Mouse (Mus musculus): ENCODE measurements around the gene Helz. TPM values are rescaled to one million over a fixed set of nuclear protein-coding genes. Genes with fewer than 3 reads are reported as not detected.
"Not testable (repeated sequence)": the region's sequence is repeated elsewhere in the genome, so short reads cannot be mapped to it uniquely, and the experiment has no call there.

Gene Helz
- polyA plus RNA-seq, 1 experiment from 2014 or later = 7.1 TPM

- H3K9ac ChIP-seq (ENCODE audit: low read depth, low read length) = no peak overlapping the region
- no peaks in the 10 kb centered on the region for H3K9me3 ChIP-seq (replicated peaks; ENCODE audit: control insufficient read depth, low read length)
- H3K4me1 ChIP-seq (ENCODE audit: control insufficient read depth, low read depth, low read length) = no peaks in the 10 kb centered on the region
- H3K27me3 ChIP-seq (ENCODE audit: control insufficient read depth, insufficient read depth, low read depth, low read length) = no peaks in the 10 kb centered on the region
- no peak overlapping the region for H3K27ac ChIP-seq (ENCODE audit: low read length)
- no peaks in the 10 kb centered on the region for H3K36me3 ChIP-seq (ENCODE audit: control insufficient read depth, insufficient read depth)
- WGBS (ENCODE audit: insufficient replicate concordance) = 69% methylated on average over 12 of the region's 12 CpGs
- H3K4me2 ChIP-seq (ENCODE audit: low read depth, low read length) = no peak overlapping the region
- no peak overlapping the region for H3K4me3 ChIP-seq (ENCODE audit: low read depth, low read length)
- no peak for ATAC-seq (ENCODE audit: low read depth)
Observed at GRCm38 (mm10) chr11:107584660-107585451, 37.1 kb downstream of the Helz start.

- not testable (repeated sequence) for H3K9me3 ChIP-seq (replicated peaks; ENCODE audit: control insufficient read depth, low read length); H3K27me3 ChIP-seq (ENCODE audit: control insufficient read depth, insufficient read depth, low read depth, low read length); H3K4me2 ChIP-seq (ENCODE audit: low read depth, low read length); H3K4me3 ChIP-seq (ENCODE audit: low read depth, low read length); ATAC-seq (ENCODE audit: low read depth); H3K36me3 ChIP-seq (ENCODE audit: control insufficient read depth, insufficient read depth); H3K9ac ChIP-seq (ENCODE audit: low read depth, low read length); H3K4me1 ChIP-seq (ENCODE audit: control insufficient read depth, low read depth, low read length); H3K27ac ChIP-seq (ENCODE audit: low read length)
- WGBS (ENCODE audit: insufficient replicate concordance) = 65% methylated on average over 5 of the region's 5 CpGs
Observed at GRCm38 (mm10) chr11:107586129-107586528, 38.4 kb downstream of the Helz start.

- H3K9ac ChIP-seq (ENCODE audit: low read depth, low read length) = no peak overlapping the region
- H3K4me3 ChIP-seq (ENCODE audit: low read depth, low read length) = no peak overlapping the region
- no peaks in the 10 kb centered on the region for H3K27me3 ChIP-seq (ENCODE audit: control insufficient read depth, insufficient read depth, low read depth, low read length)
- H3K27ac ChIP-seq (ENCODE audit: low read length) = no peak overlapping the region
- H3K4me1 ChIP-seq (ENCODE audit: control insufficient read depth, low read depth, low read length) = no peaks in the 10 kb centered on the region
- no peak overlapping the region for H3K4me2 ChIP-seq (ENCODE audit: low read depth, low read length)
- H3K9me3 ChIP-seq (replicated peaks; ENCODE audit: control insufficient read depth, low read length) = no peaks in the 10 kb centered on the region
- ATAC-seq (ENCODE audit: low read depth) = no peak
- H3K36me3 ChIP-seq (ENCODE audit: control insufficient read depth, insufficient read depth) = no peaks in the 10 kb centered on the region; the same call in 1 of the 2 replicates
- 81% methylated on average over 7 of the region's 7 CpGs for WGBS (ENCODE audit: insufficient replicate concordance)
Observed at GRCm38 (mm10) chr11:107587141-107587540, 39.4 kb downstream of the Helz start.

- H3K27me3 ChIP-seq (ENCODE audit: control insufficient read depth, insufficient read depth, low read depth, low read length) = no peaks in the 10 kb centered on the region
- H3K4me2 ChIP-seq (ENCODE audit: low read depth, low read length) = no peak overlapping the region
- no peak overlapping the region for H3K4me3 ChIP-seq (ENCODE audit: low read depth, low read length)
- no peaks in the 10 kb centered on the region; the same call in 1 of the 2 replicates for H3K36me3 ChIP-seq (ENCODE audit: control insufficient read depth, insufficient read depth)
- no peak overlapping the region for H3K9ac ChIP-seq (ENCODE audit: low read depth, low read length)
- no peak overlapping the region for H3K27ac ChIP-seq (ENCODE audit: low read length)
- no peaks in the 10 kb centered on the region for H3K4me1 ChIP-seq (ENCODE audit: control insufficient read depth, low read depth, low read length)
- 79% methylated on average over 5 of the region's 5 CpGs for WGBS (ENCODE audit: insufficient replicate concordance)
- no peak for ATAC-seq (ENCODE audit: low read depth)
- no peaks in the 10 kb centered on the region for H3K9me3 ChIP-seq (replicated peaks; ENCODE audit: control insufficient read depth, low read length)
Observed at GRCm38 (mm10) chr11:107592575-107592974, 44.8 kb downstream of the Helz start.

GRCm38 (mm10) chr11:107597381-107597780 is 49.7 kb downstream of the Helz start:
- peaks cover 2% of the 10 kb centered on the region for H3K36me3 ChIP-seq (ENCODE audit: control insufficient read depth, insufficient read depth)
- WGBS (ENCODE audit: insufficient replicate concordance) = 87% methylated on average over 4 of the region's 4 CpGs
- no peak overlapping the region for H3K4me2 ChIP-seq (ENCODE audit: low read depth, low read length)
- no peak overlapping the region for H3K9ac ChIP-seq (ENCODE audit: low read depth, low read length)
- no peak for ATAC-seq (ENCODE audit: low read depth)
- H3K27me3 ChIP-seq (ENCODE audit: control insufficient read depth, insufficient read depth, low read depth, low read length) = no peaks in the 10 kb centered on the region
- no peak overlapping the region for H3K4me3 ChIP-seq (ENCODE audit: low read depth, low read length)
- H3K4me1 ChIP-seq (ENCODE audit: control insufficient read depth, low read depth, low read length) = no peaks in the 10 kb centered on the region
- H3K9me3 ChIP-seq (replicated peaks; ENCODE audit: control insufficient read depth, low read length) = no peaks in the 10 kb centered on the region
- H3K27ac ChIP-seq (ENCODE audit: low read length) = no peak overlapping the region

- Histone ChIP-seq H3K4me2 (ENCODE audit: low read depth, low read length) (no peak overlapping the region), H3K27ac (ENCODE audit: low read length) (no peak overlapping the region), H3K27me3 (ENCODE audit: control insufficient read depth, insufficient read depth, low read depth, low read length) (no peaks in the 10 kb centered on the region), H3K4me3 (ENCODE audit: low read depth, low read length) (no peak overlapping the region), H3K9ac (ENCODE audit: low read depth, low read length) (no peak overlapping the region), H3K4me1 (ENCODE audit: control insufficient read depth, low read depth, low read length) (no peaks in the 10 kb centered on the region; the same call in 1 of the 2 replicates), H3K36me3 (ENCODE audit: control insufficient read depth, insufficient read depth) (peaks cover 7% of the 10 kb centered on the region; the same call in 1 of the 2 replicates), H3K9me3 (replicated peaks; ENCODE audit: control insufficient read depth, low read length) (no peaks in the 10 kb centered on the region)
- 74% methylated on average over 7 of the region's 7 CpGs for WGBS (ENCODE audit: insufficient replicate concordance)
- ATAC-seq (ENCODE audit: low read depth) = peak; percentile 60
Observed at GRCm38 (mm10) chr11:107605694-107606093, 58.0 kb downstream of the Helz start.

GRCm38 (mm10) chr11:107613906-107614305 is 66.2 kb downstream of the Helz start:
- Histone ChIP-seq H3K4me3 (ENCODE audit: low read depth, low read length) (no peak overlapping the region), H3K9ac (ENCODE audit: low read depth, low read length) (no peak overlapping the region), H3K9me3 (replicated peaks; ENCODE audit: control insufficient read depth, low read length) (no peaks in the 10 kb centered on the region), H3K4me2 (ENCODE audit: low read depth, low read length) (no peak overlapping the region), H3K36me3 (ENCODE audit: control insufficient read depth, insufficient read depth) (peaks cover 1% of the 10 kb centered on the region), H3K4me1 (ENCODE audit: control insufficient read depth, low read depth, low read length) (no peaks in the 10 kb centered on the region), H3K27me3 (ENCODE audit: control insufficient read depth, insufficient read depth, low read depth, low read length) (no peaks in the 10 kb centered on the region), H3K27ac (ENCODE audit: low read length) (no peak overlapping the region)
- ATAC-seq (ENCODE audit: low read depth) = no peak
- WGBS (ENCODE audit: insufficient replicate concordance) = 76% methylated on average over 5 of the region's 5 CpGs

- Histone ChIP-seq H3K36me3 (ENCODE audit: control insufficient read depth, insufficient read depth) (peaks cover 10% of the 10 kb centered on the region), H3K4me1 (ENCODE audit: control insufficient read depth, low read depth, low read length) (no peaks in the 10 kb centered on the region), H3K9ac (ENCODE audit: low read depth, low read length) (no peak overlapping the region), H3K27ac (ENCODE audit: low read length) (no peak overlapping the region), H3K9me3 (replicated peaks; ENCODE audit: control insufficient read depth, low read length) (no peaks in the 10 kb centered on the region), H3K4me2 (ENCODE audit: low read depth, low read length) (no peak overlapping the region), H3K27me3 (ENCODE audit: control insufficient read depth, insufficient read depth, low read depth, low read length) (no peaks in the 10 kb centered on the region), H3K4me3 (ENCODE audit: low read depth, low read length) (no peak overlapping the region)
- 81% methylated on average over 4 of the region's 5 CpGs for WGBS (ENCODE audit: insufficient replicate concordance)
- ATAC-seq (ENCODE audit: low read depth) = no peak
Observed at GRCm38 (mm10) chr11:107615696-107616095, 68.0 kb downstream of the Helz start.

- Histone ChIP-seq H3K27me3 (ENCODE audit: control insufficient read depth, insufficient read depth, low read depth, low read length) (no peaks in the 10 kb centered on the region), H3K4me1 (ENCODE audit: control insufficient read depth, low read depth, low read length) (no peaks in the 10 kb centered on the region), H3K9me3 (replicated peaks; ENCODE audit: control insufficient read depth, low read length) (no peaks in the 10 kb centered on the region), H3K4me2 (ENCODE audit: low read depth, low read length) (no peak overlapping the region), H3K9ac (ENCODE audit: low read depth, low read length) (no peak overlapping the region), H3K4me3 (ENCODE audit: low read depth, low read length) (no peak overlapping the region), H3K27ac (ENCODE audit: low read length) (no peak overlapping the region), H3K36me3 (ENCODE audit: control insufficient read depth, insufficient read depth) (peaks cover 10% of the 10 kb centered on the region)
- ATAC-seq (ENCODE audit: low read depth) = no peak
- 69% methylated on average over 5 of the region's 5 CpGs for WGBS (ENCODE audit: insufficient replicate concordance)
Observed at GRCm38 (mm10) chr11:107617976-107618375, 70.2 kb downstream of the Helz start.
